Mouse (Mus musculus): Measurements from ENCODE around the gene Chd9.
A peak's percentile ranks its signal among the peaks of the same experiment; 100 is the strongest.

Chd9 gene

GRCm38 (mm10) chr8:90828181-90828986 is at the start of gene Chd9:
Gene Chd9 (plus strand): TSS chr8:90828352.
- peak; percentile 71 for DNase-seq (ENCODE audit: low read depth, low spot score)

GRCm38 (mm10) chr8:90791616-90792015 is 36.5 kb upstream of the Chd9 start:
- no peak for DNase-seq (ENCODE audit: low read depth, low spot score)

GRCm38 (mm10) chr8:90793710-90794109 is 34.4 kb upstream of the Chd9 start:
- DNase-seq (ENCODE audit: low read depth, low spot score), result peak; percentile 54

- no peak for DNase-seq (ENCODE audit: low read depth, low spot score)
Measured at GRCm38 (mm10) chr8:90794990-90795861, 32.9 kb upstream of the Chd9 start.

GRCm38 (mm10) chr8:90799473-90799872 is 28.7 kb upstream of the Chd9 start:
- DNase-seq (ENCODE audit: low read depth, low spot score), result no peak

DNA sequence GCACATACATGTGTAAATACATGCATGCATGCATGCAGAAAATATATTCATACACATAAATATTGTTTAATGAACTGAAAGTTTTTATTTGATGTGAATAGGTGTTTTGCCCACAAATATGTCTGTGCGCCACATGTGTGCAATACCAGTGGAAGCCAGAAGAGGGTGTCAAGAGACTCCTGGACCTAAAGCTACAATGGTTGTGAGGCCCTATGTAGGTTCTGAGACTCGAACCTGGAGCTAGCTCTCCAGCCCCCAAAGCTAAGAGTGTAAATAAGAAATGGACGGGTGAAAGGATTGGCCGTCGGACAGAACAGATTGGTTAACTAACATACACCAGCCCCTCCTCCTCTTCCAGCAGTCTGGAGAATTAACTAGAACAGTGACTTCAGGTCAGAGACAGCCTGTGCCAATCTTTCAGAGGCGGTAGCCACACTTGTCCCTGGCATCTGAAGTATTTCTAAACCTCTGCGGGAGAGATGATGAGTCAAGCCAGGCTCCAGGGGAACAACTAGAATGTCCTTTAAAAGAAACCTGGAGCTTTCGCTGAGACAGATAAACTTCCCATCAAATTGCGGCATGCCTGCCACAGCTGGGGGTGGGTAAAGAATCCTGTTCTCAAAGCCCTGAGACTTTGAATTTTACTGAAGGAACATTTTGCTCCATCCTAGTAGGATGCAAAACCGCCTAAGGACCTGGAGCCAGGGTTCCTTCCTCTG is 14.4 kb upstream of the Chd9 start:
- DNase-seq (ENCODE audit: low read depth, low spot score), result no peak

- DNase-seq (ENCODE audit: low read depth, low spot score), result no peak
Measured at GRCm38 (mm10) chr8:90816061-90816882, 11.9 kb upstream of the Chd9 start.

DNA sequence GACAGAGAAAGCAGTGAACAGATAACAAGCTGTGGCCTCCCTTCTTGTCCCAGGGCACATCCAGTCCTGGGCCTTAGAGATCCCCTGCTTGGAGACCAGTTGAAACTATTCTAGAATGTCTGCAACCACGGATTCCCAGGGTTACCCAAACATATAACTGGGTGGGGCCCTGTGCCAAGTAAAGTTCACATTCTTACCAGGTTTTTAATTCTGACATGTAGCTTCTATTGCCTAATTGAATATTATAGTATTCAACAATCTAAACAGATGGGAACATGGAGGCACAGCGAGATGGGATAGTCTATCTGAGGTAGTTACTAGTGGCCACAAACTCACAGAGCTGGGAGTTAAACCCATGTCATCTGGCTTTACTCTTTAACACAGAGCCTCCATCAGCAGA is 10.9 kb upstream of the Chd9 start, which contains the start of gene Gm19935:
TSS of gene Gm19935 (minus strand) at position 101 of the 400 bp plus-strand sequence.
- DNase-seq (ENCODE audit: low read depth, low spot score), result no peak

- no peak for DNase-seq (ENCODE audit: low read depth, low spot score)
Measured at GRCm38 (mm10) chr8:90819561-90820320, 8.4 kb upstream of the Chd9 start.

GRCm38 (mm10) chr8:90820321-90820696 is 7.8 kb upstream of the Chd9 start:
- DNase-seq (ENCODE audit: low read depth, low spot score), result no peak

DNA sequence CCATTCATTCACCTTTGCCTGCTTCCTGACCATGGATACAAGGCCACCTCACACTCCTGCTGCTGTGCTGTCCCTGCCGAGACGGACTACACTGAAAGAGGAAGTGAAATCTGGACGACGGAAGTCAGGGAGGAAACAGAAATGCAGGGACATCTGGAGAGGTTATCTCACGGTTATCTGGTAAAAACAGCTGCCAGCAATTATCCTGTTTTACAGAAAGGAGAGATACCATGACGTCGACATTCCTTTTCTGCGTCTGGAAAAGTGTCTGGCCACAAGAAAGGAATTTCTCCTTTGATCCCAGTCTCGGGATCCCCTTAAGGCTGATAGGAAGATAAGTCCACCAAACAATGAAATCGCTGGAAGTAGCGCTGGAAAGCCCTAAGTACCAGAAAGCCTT is 5.7 kb upstream of the Chd9 start:
- DNase-seq (ENCODE audit: low read depth, low spot score), result no peak

GRCm38 (mm10) chr8:90825459-90825871 is 2.7 kb upstream of the Chd9 start:
- no peak for DNase-seq (ENCODE audit: low read depth, low spot score)

GRCm38 (mm10) chr8:90828987-90829740 is 1.0 kb downstream of the Chd9 start:
- DNase-seq (ENCODE audit: low read depth, low spot score), result no peak

GRCm38 (mm10) chr8:90829825-90830224 is 1.7 kb downstream of the Chd9 start:
- DNase-seq (ENCODE audit: low read depth, low spot score), result no peak

GRCm38 (mm10) chr8:90830980-90831379 is 2.8 kb downstream of the Chd9 start:
- no peak for DNase-seq (ENCODE audit: low read depth, low spot score)

DNA sequence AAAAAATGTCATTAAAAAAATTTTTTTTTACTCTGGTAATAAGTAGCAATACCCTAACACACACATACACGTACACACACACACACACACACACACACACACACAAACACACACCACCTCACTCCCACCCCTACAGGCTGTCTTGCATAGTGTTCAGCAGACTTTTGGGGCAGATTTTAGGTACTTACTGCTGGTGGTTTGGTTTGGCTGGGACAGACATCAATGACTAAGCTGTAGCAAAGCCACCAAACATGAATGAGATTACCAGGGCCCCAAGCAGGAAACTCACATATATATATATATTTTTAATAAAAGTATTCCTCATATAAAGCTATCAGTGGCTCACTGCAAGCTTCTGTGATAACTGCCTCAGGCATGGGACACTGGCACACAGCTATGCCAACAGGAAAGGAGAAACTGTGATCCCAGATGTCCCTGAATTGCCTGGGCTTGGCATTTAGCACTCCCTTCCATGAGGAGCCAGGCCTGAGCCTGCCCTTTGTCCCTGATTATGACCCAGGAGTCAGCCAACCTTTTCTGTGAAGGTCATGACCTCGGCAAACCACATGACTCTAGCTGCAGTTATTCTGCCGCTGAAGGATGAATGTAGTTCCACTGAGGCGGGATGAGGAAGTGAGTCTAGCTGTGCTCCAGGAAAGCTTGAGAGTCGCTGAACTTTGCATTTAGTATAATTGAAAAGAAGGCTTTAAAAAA is 4.6 kb downstream of the Chd9 start:
- DNase-seq (ENCODE audit: low read depth, low spot score), result no peak

GRCm38 (mm10) chr8:90833628-90834320 is 5.6 kb downstream of the Chd9 start:
- no peak for DNase-seq (ENCODE audit: low read depth, low spot score)

DNA sequence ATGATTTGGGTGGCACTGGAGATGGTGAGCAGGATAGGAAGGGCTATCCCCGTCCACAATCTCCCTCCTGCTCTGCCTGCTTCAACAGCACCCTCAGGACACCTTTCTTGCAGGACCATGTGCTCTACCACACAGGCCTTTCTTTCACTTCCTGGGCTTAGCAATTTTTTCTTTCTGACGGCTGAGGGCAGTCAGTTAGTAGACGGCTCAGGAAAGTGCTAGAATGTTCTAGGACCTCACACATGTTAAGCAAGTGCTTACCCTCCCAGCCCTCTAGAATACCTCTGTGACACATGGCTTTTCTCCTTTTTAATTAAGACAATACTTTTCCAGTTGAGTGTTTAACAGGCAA is 6.1 kb downstream of the Chd9 start:
- no peak for DNase-seq (ENCODE audit: low read depth, low spot score)

Measured in brain, embryonic 18.5 days (tissue).